Mouse (Mus musculus) lung, adult 2 months (tissue): ENCODE results near the gene Zfp867.

ENCODE experiments used
- CTCF ChIP-seq: fragments of 200-500 bp; IDR thresholded peaks from 2 replicates; pipeline ENCODE4 v1.5.1; 2011; ENCODE audit warnings: mild to moderate bottlenecking, low read length, control low read depth; ENCODE audit not compliant: insufficient read depth
- POLR2A ChIP-seq: fragments of 200-500 bp; IDR thresholded peaks from 2 replicates; pipeline ENCODE4 v1.6.1; 2011; ENCODE audit warnings: low read depth, mild to moderate bottlenecking, control low read depth, low read length, borderline replicate concordance; ENCODE audit errors: extremely low read depth

GRCm38 (mm10) chr11:59511558-59511957 is 39.3 kb upstream of the Zfp867 start:
- TF ChIP-seq CTCF (no peak), POLR2A (no peak)
